Mouse (Mus musculus) megakaryocyte, adult 5-6 weeks (primary cell): ENCODE measurements around the gene Copg2. TPM values are rescaled to one million over a fixed set of nuclear protein-coding genes. Genes with fewer than 3 reads are reported as not detected.

ENCODE experiments used
- ATAC-seq: 2 replicates; pipeline ENCODE4 v1.8.0; 2016; ENCODE audit warnings: mild to moderate bottlenecking, inconsistent platforms; ENCODE audit not compliant: poor library complexity, severe bottlenecking
- total RNA-seq, 2 experiments: library from RNA; stranded (forward) in 1 of 2; stranded (reverse) in 1 of 2; fragments of 153-499, 151-499 nt in 1 of 2; fragments of 221-1000, 200-1000 nt in 1 of 2; gene quantifications; 2 replicates each; pipeline versions ENCODE4 v1.2.3 to v1.2.4; 2015 to 2017

The Copg2 gene
- total RNA-seq, 2 experiments from 2014 or later: 33.8 to 60.8 TPM

- ATAC-seq: no peak
These were observed 198.6 kb downstream of the Copg2 start for GRCm38 (mm10) chr6:30698036-30698435.

Other genes with a start within 250 kb of the Copg2 start
- gene Cep41, start 203.0 kb downstream of the Copg2 start, total RNA-seq (2015): 3.5 and 6.0 TPM in 2 replicates
- gene Cep41, start 203.0 kb downstream of the Copg2 start, total RNA-seq (2017): 2.0 and 3.1 TPM in 2 replicates
- gene Mest, start 173.2 kb downstream of the Copg2 start, total RNA-seq (2015): not detected in 2 replicates
- 0.07 and 0.20 TPM in 2 replicates for gene Mest, start 173.2 kb downstream of the Copg2 start, total RNA-seq (2017)
- gene Tsga13, start 18.8 kb upstream of the Copg2 start, total RNA-seq (2015): not detected in 2 replicates
- not detected in 2 replicates for gene Tsga13, start 18.8 kb upstream of the Copg2 start, total RNA-seq (2017)
- gene Klf14, start 62.3 kb upstream of the Copg2 start, total RNA-seq (2015): not detected in 2 replicates
- gene Klf14, start 62.3 kb upstream of the Copg2 start, total RNA-seq (2017): not detected in 2 replicates